Mouse (Mus musculus) lung, embryonic 16.5 days (tissue): Measurements from ENCODE around the gene Tanc2. TPM values are rescaled to one million over a fixed set of nuclear protein-coding genes. Genes with fewer than 3 reads are reported as not detected.

Experiments
- ATAC-seq: fragments of 200-750 bp; cut with Nextera tagmentation; 2 replicates; pipeline ENCODE4 v1.8.0; 2017; ENCODE audit warnings: low read depth, mild to moderate bottlenecking, moderate library complexity
- H3K27ac ChIP-seq: fragments of 300-500 bp; sonication (generic); 2 replicates; pipeline ENCODE4 v1.5.1; 2014; ENCODE audit warnings: mild to moderate bottlenecking, control low read depth, low read length
- H3K27me3 ChIP-seq: fragments of 300-500 bp; sonication (generic); 2 replicates; pipeline ENCODE4 v1.6.1; 2014; ENCODE audit warnings: low read depth, low read length, mixed read lengths; ENCODE audit not compliant: control insufficient read depth, insufficient read depth
- H3K36me3 ChIP-seq: fragments of 300-500 bp; sonication (generic); 2 replicates; pipeline ENCODE4 v1.6.1; 2014; ENCODE audit warnings: low read length; ENCODE audit not compliant: control insufficient read depth, insufficient read depth
- H3K4me1 ChIP-seq: fragments of 300-500 bp; sonication (generic); replicated peaks from 2 replicates; pipeline ENCODE4 v1.6.1; 2014; ENCODE audit warnings: low read length, mixed read lengths; ENCODE audit not compliant: control insufficient read depth, insufficient read depth
- H3K4me2 ChIP-seq: fragments of 300-500 bp; sonication (generic); 2 replicates; pipeline ENCODE4 v1.6.1; 2014; ENCODE audit warnings: low read depth, low read length, control low read depth
- H3K4me3 ChIP-seq: fragments of 300-500 bp; sonication (generic); 2 replicates; pipeline ENCODE4 v1.5.1; 2014; ENCODE audit warnings: mild to moderate bottlenecking, low read length, control low read depth
- H3K9ac ChIP-seq: fragments of 300-500 bp; sonication (generic); 2 replicates; pipeline ENCODE4 v1.6.1; 2014; ENCODE audit warnings: low read length, control low read depth
- H3K9me3 ChIP-seq: fragments of 300-500 bp; sonication (generic); 2 replicates; pipeline ENCODE4 v1.6.1; 2016; ENCODE audit warnings: low read length; ENCODE audit not compliant: control insufficient read depth
- WGBS: fragments of 180-500 bp; shearing (Covaris S2); extraction: QIAGEN DNeasy Blood & Tissue Kit; methylation state at CpG from one replicate; pipeline ENCODE4 v1.1.7; 2014; 5-methylcytosine and 5-hydroxymethylcytosine counted together
- microRNA-seq: library from miRNA; unstranded; fragments of <30 nt; microRNA quantifications from one replicate; pipeline ENCODE4, GENCODE M21; 2016
- polyA plus RNA-seq: library from polyadenylated mRNA; unstranded; fragments of >200 nt; fragmentation: Nextera tagmentation; extraction: Ambion mirVana; gene quantifications from 2 replicates; pipeline ENCODE4 v1.2.1, GENCODE M21; 2015

Gene Tanc2
- polyA plus RNA-seq, 1 experiment from 2014 or later = 14.8 TPM

DNA sequence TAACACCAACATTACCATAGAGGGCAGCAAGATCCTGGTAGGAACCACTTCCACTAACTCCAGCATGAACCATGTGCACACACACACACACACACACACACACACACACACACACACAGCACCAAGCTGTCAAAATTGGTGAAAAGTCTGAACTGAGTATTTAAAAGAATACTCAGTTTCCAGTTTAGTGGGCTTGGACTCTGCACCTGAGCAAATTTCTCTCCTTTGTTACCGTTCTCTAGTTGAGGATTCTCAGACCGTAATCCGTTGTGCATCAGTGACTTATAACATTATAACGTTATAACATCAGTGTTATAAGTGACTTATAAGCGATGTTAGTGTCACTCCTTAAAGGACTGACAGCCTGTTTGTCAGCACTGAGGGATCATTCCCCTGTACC, 385.9 kb downstream of the Tanc2 start:
- no peaks in the 10 kb centered on the region for H3K4me1 ChIP-seq
- no peak overlapping the region for H3K9ac ChIP-seq
- no peak overlapping the region for H3K4me2 ChIP-seq
- H3K27me3 ChIP-seq = no peaks in the 10 kb centered on the region
- H3K4me3 ChIP-seq = no peak overlapping the region
- no peak overlapping the region for H3K27ac ChIP-seq
- H3K9me3 ChIP-seq = no peaks in the 10 kb centered on the region
- WGBS = 85% methylated on average over 5 of the region's 5 CpGs
- H3K36me3 ChIP-seq = no peaks in the 10 kb centered on the region
- no peak for ATAC-seq

GRCm38 (mm10) chr11:105978232-105978631, 388.4 kb downstream of the Tanc2 start:
- Histone ChIP-seq H3K27me3 (no peaks in the 10 kb centered on the region), H3K4me1 (no peaks in the 10 kb centered on the region), H3K9ac (no peak overlapping the region), H3K4me3 (no peak overlapping the region), H3K9me3 (no peaks in the 10 kb centered on the region), H3K4me2 (no peak overlapping the region), H3K27ac (no peak overlapping the region), H3K36me3 (no peaks in the 10 kb centered on the region)
- 77% methylated on average over 2 of the region's 2 CpGs for WGBS
- no peak for ATAC-seq

DNA sequence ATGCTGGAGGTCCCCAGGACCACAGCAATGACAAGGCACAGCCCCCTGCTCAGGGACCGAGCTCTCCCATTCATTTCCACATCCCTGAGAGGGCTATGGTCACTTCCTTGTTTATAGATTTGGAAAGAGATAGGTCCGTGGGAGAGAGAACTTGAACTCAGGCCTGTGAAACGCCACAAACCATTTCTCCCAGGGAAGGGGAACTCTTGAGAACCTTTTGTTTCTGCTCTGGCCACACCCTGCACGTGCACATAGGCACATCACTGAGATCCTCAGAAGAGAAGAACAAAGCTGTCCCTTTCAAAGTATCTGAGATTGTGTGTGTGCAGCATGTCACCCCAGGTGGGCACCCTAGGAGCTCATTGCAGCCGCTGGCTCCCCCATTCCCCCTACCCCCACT, 388.8 kb downstream of the Tanc2 start:
- Histone ChIP-seq H3K9me3 (no peaks in the 10 kb centered on the region), H3K4me3 (no peak overlapping the region), H3K27ac (no peak overlapping the region), H3K36me3 (no peaks in the 10 kb centered on the region), H3K9ac (no peak overlapping the region), H3K27me3 (no peaks in the 10 kb centered on the region), H3K4me1 (no peaks in the 10 kb centered on the region), H3K4me2 (no peak overlapping the region)
- WGBS = 57% methylated on average over 5 of the region's 5 CpGs
- ATAC-seq = no peak

Small RNA genes lying within 50 kb of the gene (microRNA-seq; reads per million reads assigned to microRNA genes)
- gene Gm23990 = not detected

Other genes with a start within 250 kb of the Tanc2 start
- gene March10, start 133.3 kb upstream of the Tanc2 start, polyA plus RNA-seq = 0.38 TPM in 1 of 2 replicates, not detected in the other